In the genomic region with DNA sequence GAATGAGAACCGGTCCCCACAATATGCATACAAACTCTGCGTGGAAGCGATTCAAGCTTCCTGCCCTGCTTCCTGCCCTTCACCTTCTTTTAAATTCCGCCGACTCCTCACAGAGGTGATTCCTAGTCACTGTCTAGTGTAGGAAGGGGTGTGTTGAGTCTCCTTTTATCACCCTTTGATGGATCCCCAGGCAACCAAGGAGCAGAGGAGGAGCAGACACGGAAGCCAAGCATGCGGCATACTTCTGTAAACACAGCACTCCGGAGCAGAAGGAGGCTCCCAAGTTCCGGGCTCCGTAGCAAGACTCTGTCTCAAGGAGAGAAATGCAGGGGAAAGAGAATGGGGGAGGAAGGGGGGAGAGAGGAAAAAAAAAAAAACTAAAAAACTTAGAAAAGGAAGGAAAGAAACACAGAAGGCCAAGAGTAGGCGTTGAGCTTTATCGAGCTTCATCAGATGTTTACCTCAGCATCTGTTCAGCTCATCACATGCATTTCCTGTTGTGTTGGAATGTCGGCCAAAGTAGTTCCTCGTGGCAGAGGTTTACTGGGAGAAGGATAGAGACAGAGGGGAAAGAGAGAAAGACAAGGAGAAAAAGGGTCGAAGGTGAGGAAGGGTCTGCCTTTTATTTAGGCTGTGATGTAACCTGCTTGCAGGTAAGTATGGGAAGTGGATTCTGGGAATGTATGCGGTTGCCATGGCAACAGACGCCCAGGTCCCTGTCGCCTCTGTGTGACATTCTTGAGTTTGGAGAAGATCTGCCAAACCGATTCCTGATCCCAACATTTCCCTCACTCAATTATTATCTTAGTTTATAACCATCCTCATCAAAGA, we compare ENCODE assay signal across 8 mouse cellular contexts. TPM values are rescaled to one million over a fixed set of nuclear protein-coding genes. Genes with fewer than 3 reads are reported as not detected.
DNase-seq lines count a peak whose midpoint lies in the region; ATAC-seq and TF ChIP-seq lines count a peak whose summit lies in the region.

No protein-coding gene starts in this region.

- peak overlapping the region; percentile 37 for H3K4me3 ChIP-seq in heart, embryonic 11.5 days (ENCODE audit: low read depth, low read length)
- peak overlapping the region; percentile 35 for H3K4me3 ChIP-seq in limb, embryonic 12.5 days (replicated peaks)
- peak overlapping the region; percentile 24 for H3K4me3 ChIP-seq in midbrain, postnatal 0 days (ENCODE audit: low read depth, low read length)

- ATAC-seq in heart, embryonic 11.5 days (replicated peaks; ENCODE audit: insufficient number of reproducible peaks, low FRiP score, low TSS enrichment) = no peak
- ATAC-seq in limb, embryonic 12.5 days (ENCODE audit: insufficient number of reproducible peaks, insufficient read depth, low FRiP score, low TSS enrichment, low read depth) = no peak
- ATAC-seq in midbrain, postnatal 0 days (ENCODE audit: low FRiP score) = no peak

- H3K27ac ChIP-seq in heart, embryonic 11.5 days (ENCODE audit: low read depth, low read length) = no peak overlapping the region
- no peak overlapping the region for H3K27ac ChIP-seq in limb, embryonic 12.5 days
- no peak overlapping the region for H3K27ac ChIP-seq in midbrain, postnatal 0 days (ENCODE audit: low read depth, low read length)

- 7% methylated on average over 19 of the region's 19 CpGs for WGBS in heart, embryonic 11.5 days (ENCODE audit: insufficient replicate concordance)
- 4% methylated on average over 19 of the region's 19 CpGs for WGBS in limb, embryonic 12.5 days
- 14% methylated on average over 19 of the region's 19 CpGs for WGBS in midbrain, postnatal 0 days

- no peaks in the 10 kb centered on the region for H3K36me3 ChIP-seq in heart, embryonic 11.5 days (ENCODE audit: control insufficient read depth, insufficient read depth, low read length)
- no peaks in the 10 kb centered on the region for H3K36me3 ChIP-seq in limb, embryonic 12.5 days
- H3K36me3 ChIP-seq in midbrain, postnatal 0 days (ENCODE audit: insufficient read depth, low read length) = no peaks in the 10 kb centered on the region

- peak overlapping the region; percentile 66 for H3K4me2 ChIP-seq in heart, embryonic 11.5 days
- peak overlapping the region; percentile 56 for H3K4me2 ChIP-seq in limb, embryonic 12.5 days
- peak overlapping the region; percentile 61 for H3K4me2 ChIP-seq in midbrain, postnatal 0 days (ENCODE audit: low read depth, low read length, poor library complexity, severe bottlenecking)

- H3K4me1 ChIP-seq in heart, embryonic 11.5 days (ENCODE audit: control insufficient read depth, insufficient read depth, low read length) = peaks cover 5% of the 10 kb centered on the region; the same call in 1 of the 2 replicates
- H3K4me1 ChIP-seq in limb, embryonic 12.5 days (replicated peaks) = peaks cover 3% of the 10 kb centered on the region; the same call in 1 of the 2 replicates
- H3K4me1 ChIP-seq in midbrain, postnatal 0 days (ENCODE audit: insufficient read depth, low read length) = peaks cover 3% of the 10 kb centered on the region; the same call in 1 of the 2 replicates

- DNase-seq in cerebellum, adult 18-20 months = peak; percentile 10 to 25
- no peak for DNase-seq in cerebellum, adult 11-12 months
- DNase-seq in brain, adult 2 months (ENCODE audit: low read depth, low spot score) = peak; percentile 77
- peak; percentile 61 for DNase-seq in midbrain, postnatal 0 days (ENCODE audit: low spot score)
- no peak for DNase-seq in adrenal gland, postnatal 10 days
- DNase-seq in gastrocnemius, postnatal 4 days (ENCODE audit: low spot score in 2 of 2) = no peak

- peak overlapping the region; percentile 44; the same call in 1 of the 2 replicates for H3K9ac ChIP-seq in heart, embryonic 11.5 days (ENCODE audit: low read depth, low read length)
- peak overlapping the region; percentile 50 for H3K9ac ChIP-seq in limb, embryonic 12.5 days (replicated peaks)
- H3K9ac ChIP-seq in midbrain, postnatal 0 days (replicated peaks; ENCODE audit: low read length, poor library complexity, severe bottlenecking) = no peak overlapping the region; the same call in 1 of the 2 replicates

- H3K9me3 ChIP-seq in heart, embryonic 11.5 days (replicated peaks; ENCODE audit: control insufficient read depth, low read length) = no peaks in the 10 kb centered on the region
- no peaks in the 10 kb centered on the region for H3K9me3 ChIP-seq in limb, embryonic 12.5 days
- H3K9me3 ChIP-seq in midbrain, postnatal 0 days (ENCODE audit: low read length) = no peaks in the 10 kb centered on the region

- TF ChIP-seq CTCF in midbrain, postnatal 0 days (IDR thresholded peaks at IDR 0.05) = no peak

- no peaks in the 10 kb centered on the region for H3K27me3 ChIP-seq in heart, embryonic 11.5 days (ENCODE audit: control insufficient read depth, insufficient read depth, low read length)
- H3K27me3 ChIP-seq in limb, embryonic 12.5 days = peaks cover 7% of the 10 kb centered on the region; the same call in 1 of the 2 replicates
- no peaks in the 10 kb centered on the region for H3K27me3 ChIP-seq in midbrain, postnatal 0 days (ENCODE audit: insufficient read depth, low read length)

RNA-seq across cellular contexts. Expression of a gene that starts 3.7 kb away (rescaled TPM):
- not detected in 2 replicates for polyA plus RNA-seq in heart, embryonic 11.5 days (2014; fragmentation: Nextera tagmentation; extraction: Ambion mirVana)
- not detected in 2 replicates for polyA plus RNA-seq in limb, embryonic 12.5 days (2016; fragmentation: Nextera tagmentation; extraction: Ambion mirVana)
- not detected in 2 replicates for total RNA-seq in midbrain, postnatal 0 days (2014; rRNA removed)
- not detected in 2 replicates for polyA plus RNA-seq in midbrain, postnatal 0 days (2015; fragmentation: Nextera tagmentation; extraction: Ambion mirVana)
- not detected for total RNA-seq in adrenal gland, postnatal 10 days (2021)
- not detected for total RNA-seq in gastrocnemius, postnatal 4 days (2021)

RNA-seq across cellular contexts. Expression of a gene that starts 20.2 kb away (rescaled TPM):
- 75.1 and 78.8 TPM in 2 replicates for polyA plus RNA-seq in heart, embryonic 11.5 days (2014; fragmentation: Nextera tagmentation; extraction: Ambion mirVana)
- 96.6 and 99.3 TPM in 2 replicates for polyA plus RNA-seq in limb, embryonic 12.5 days (2016; fragmentation: Nextera tagmentation; extraction: Ambion mirVana)
- 245 and 286 TPM in 2 replicates for total RNA-seq in midbrain, postnatal 0 days (2014; rRNA removed)
- 120 and 125 TPM in 2 replicates for polyA plus RNA-seq in midbrain, postnatal 0 days (2015; fragmentation: Nextera tagmentation; extraction: Ambion mirVana)
- total RNA-seq in adrenal gland, postnatal 10 days (2021) = 10 to 100 TPM; 39.9 to 48.3 TPM
- 10 to 100 TPM; 26.9 to 35.5 TPM for total RNA-seq in gastrocnemius, postnatal 4 days (2021)

RNA-seq across cellular contexts. Expression of a gene that starts 23.3 kb away (rescaled TPM):
- 35.2 and 36.9 TPM in 2 replicates for polyA plus RNA-seq in heart, embryonic 11.5 days (2014; fragmentation: Nextera tagmentation; extraction: Ambion mirVana)
- polyA plus RNA-seq in limb, embryonic 12.5 days (2016; fragmentation: Nextera tagmentation; extraction: Ambion mirVana) = 42.6 and 44.0 TPM in 2 replicates
- total RNA-seq in midbrain, postnatal 0 days (2014; rRNA removed) = 5.3 and 7.4 TPM in 2 replicates
- polyA plus RNA-seq in midbrain, postnatal 0 days (2015; fragmentation: Nextera tagmentation; extraction: Ambion mirVana) = 7.9 and 8.3 TPM in 2 replicates
- total RNA-seq in adrenal gland, postnatal 10 days (2021) = 10 to 100 TPM; 21.0 to 33.0 TPM
- 10 to 100 TPM; 75.7 to 88.5 TPM for total RNA-seq in gastrocnemius, postnatal 4 days (2021)

RNA-seq across cellular contexts. Expression of a gene that starts 33.2 kb away (rescaled TPM):
- polyA plus RNA-seq in heart, embryonic 11.5 days (2014; fragmentation: Nextera tagmentation; extraction: Ambion mirVana) = 129 and 130 TPM in 2 replicates
- 80.7 and 86.4 TPM in 2 replicates for polyA plus RNA-seq in limb, embryonic 12.5 days (2016; fragmentation: Nextera tagmentation; extraction: Ambion mirVana)
- 98.7 and 110 TPM in 2 replicates for total RNA-seq in midbrain, postnatal 0 days (2014; rRNA removed)
- 74.1 and 80.5 TPM in 2 replicates for polyA plus RNA-seq in midbrain, postnatal 0 days (2015; fragmentation: Nextera tagmentation; extraction: Ambion mirVana)
- 100 to 1,000 TPM; 114 to 116 TPM for total RNA-seq in adrenal gland, postnatal 10 days (2021)
- total RNA-seq in gastrocnemius, postnatal 4 days (2021) = 10 to 100 TPM; 96.9 to 97.4 TPM

RNA-seq across cellular contexts. Expression of a gene that starts 49.3 kb away (rescaled TPM):
- polyA plus RNA-seq in heart, embryonic 11.5 days (2014; fragmentation: Nextera tagmentation; extraction: Ambion mirVana) = 9.4 and 9.7 TPM in 2 replicates
- polyA plus RNA-seq in limb, embryonic 12.5 days (2016; fragmentation: Nextera tagmentation; extraction: Ambion mirVana) = 6.5 and 6.7 TPM in 2 replicates
- 42.0 and 43.3 TPM in 2 replicates for total RNA-seq in midbrain, postnatal 0 days (2014; rRNA removed)
- 28.7 and 29.1 TPM in 2 replicates for polyA plus RNA-seq in midbrain, postnatal 0 days (2015; fragmentation: Nextera tagmentation; extraction: Ambion mirVana)
- 1 to 10 TPM; 1.5 to 3.0 TPM for total RNA-seq in adrenal gland, postnatal 10 days (2021)
- total RNA-seq in gastrocnemius, postnatal 4 days (2021) = 10 to 100 TPM; 25.5 to 26.2 TPM

Comparison
In these comparisons a context has a peak if more than half of its experiments do, and no peak if none do; other contexts are left out.
1. DNase-seq: peak in cerebellum, adult 18-20 months (2 of 2), brain, adult 2 months (single experiment) and midbrain, postnatal 0 days (single experiment); none in cerebellum, adult 11-12 months (single experiment), adrenal gland, postnatal 10 days (single experiment) and gastrocnemius, postnatal 4 days (0 of 2).
2. Peak in every context shown above with its lines, with median percentiles within 50 percentile points of each other: H3K4me2 ChIP-seq and H3K4me3 ChIP-seq.